Mouse (Mus musculus): ENCODE results near the gene Vps13d.

Gene Vps13d

DNA sequence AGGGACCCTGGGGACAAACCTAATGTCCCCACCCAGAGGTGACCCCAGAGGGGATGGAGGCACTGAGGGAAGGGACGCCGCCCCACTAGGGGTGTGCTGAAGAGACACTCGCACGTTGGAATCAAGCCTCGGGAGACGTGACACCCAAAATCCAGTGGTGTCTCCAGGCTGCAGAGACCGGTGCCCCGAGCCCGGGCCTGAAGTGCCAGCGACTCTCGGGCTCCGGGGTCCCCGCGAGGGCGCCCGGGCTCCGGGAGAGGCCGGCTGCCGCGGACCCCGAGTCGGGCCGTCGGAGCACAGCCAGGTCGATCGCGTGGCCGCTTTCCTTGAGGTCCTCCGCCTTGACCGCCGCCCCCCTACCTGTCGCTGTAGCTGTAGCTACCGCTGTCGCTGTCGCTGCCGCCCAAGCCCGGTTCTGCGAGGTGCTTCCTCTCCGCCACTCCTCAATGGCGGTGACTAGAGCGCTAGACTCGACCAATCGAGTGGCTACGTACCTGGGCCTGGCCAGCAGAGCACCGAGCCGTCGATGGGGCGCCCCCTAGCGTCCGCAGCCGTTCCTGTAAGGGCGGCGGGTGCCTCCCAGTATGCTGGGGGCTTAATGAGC lies at the start of gene Vps13d:
Vps13d (minus strand) TSS at position 447 of the 604 bp plus-strand sequence.
- peak; percentile 84 for DNase-seq

DNA sequence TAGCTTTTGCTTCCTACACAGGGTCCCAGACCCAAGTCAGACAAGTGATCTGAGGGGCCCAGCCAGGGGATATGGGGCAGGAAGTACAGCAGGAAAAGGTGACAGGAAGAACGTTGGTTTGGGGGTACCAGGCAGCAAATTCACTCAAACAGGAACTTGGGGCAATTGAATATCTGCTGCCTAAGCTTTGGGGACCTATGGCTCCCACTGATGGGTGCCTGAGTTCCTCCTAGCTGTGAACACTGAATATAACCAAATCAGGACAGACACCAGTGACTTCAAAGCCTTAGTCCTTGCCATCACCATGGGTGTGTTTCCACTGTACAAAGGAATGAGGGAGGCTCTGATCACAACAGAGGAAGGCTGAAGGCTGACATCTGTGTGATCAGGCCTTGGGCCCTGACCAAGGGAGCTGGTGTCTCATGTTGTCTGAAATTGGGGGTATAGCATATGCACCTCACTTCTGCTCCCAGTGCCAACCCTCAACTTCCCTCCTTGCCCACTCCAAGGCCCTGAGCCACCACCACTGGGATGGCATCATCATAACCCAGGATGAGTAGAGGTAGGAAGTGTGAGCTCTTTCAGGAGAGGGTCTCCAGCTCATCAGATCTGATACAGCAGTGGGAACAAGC lies 48.0 kb upstream of the Vps13d start:
- no peak for DNase-seq

DNA sequence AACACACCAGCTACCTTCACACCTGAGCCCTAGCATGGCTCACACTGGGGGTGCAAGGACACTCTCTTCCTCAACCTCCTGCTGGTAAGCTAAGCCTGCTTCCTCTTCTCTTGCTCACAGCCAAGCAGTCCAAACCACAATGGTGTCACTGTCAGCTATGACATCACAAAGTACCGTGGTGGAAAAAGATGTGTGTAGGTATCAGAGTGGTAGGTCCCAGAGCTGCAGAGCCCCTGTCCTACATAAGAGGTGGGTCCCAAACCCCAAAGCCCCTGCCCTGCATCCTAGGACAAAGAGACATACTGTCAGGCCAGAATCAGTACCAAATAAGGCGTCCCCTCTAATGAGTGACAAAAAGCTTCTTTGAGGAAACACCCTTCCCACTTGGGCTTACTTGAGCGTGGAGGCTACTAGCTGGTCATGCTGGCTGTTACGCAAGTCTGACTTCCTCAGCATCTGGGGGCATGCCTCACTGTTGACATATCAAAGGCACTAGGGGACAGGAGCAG lies 46.0 kb upstream of the Vps13d start:
- peak in 1 of 2 experiments; percentile 49 for DNase-seq

DNA sequence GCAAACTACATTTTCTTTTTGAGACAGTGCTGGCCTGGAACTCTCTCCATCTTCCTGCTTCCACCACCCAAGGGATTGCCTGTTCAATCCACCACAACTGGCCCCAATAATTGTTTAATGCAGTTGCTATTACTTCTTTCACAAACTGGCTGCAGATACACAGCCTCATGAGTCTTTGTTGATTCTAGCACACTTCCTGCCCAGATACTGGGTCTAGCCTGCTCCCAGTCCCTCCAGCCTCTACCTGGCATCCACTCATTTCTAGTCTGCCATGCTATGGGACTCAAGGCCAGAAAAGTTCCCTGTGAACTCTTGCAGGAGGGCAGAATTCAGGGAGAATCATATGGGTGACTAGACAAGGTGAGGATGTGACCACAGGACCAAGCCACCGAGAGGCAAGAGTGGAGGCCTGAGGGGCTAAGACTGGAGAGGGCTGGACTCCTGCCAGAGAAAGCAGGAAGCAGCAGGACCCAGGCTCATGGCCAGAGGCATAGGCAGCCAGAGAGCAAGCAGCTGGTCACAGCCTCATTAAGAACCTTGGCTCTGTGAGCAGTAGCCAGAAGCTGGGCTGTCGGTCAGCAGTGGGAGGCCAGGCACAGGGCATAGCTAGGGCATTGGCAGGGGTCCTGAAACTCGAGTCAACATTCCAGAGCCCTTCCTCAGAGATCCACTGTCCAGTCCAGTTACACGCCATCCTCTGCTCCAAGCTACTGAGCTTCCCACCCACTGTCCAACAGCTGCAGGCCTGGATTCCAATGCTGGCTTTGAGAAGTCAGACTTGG lies 44.4 kb upstream of the Vps13d start:
- DNase-seq, result no peak

DNA sequence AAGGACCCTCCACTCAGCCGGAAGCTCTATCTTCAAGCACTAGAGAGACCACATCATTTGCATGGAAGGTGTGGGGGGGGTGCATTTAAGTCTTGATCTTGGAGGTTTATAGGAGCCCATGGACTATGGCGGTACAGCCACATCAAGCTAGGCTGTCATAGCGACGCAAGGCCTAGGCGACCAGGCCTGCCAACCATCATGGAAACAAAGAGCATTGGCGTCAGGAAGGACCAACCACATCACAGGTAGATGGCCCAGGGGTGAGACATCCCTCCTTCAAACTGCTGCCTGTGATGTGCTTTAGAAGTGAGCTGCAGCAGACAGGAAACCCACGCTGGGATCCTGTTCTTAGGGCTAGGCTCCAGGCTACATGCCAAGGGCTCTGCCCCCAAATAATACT lies 41.2 kb upstream of the Vps13d start:
- DNase-seq, result peak in 1 of 2 experiments; percentile 49

DNA sequence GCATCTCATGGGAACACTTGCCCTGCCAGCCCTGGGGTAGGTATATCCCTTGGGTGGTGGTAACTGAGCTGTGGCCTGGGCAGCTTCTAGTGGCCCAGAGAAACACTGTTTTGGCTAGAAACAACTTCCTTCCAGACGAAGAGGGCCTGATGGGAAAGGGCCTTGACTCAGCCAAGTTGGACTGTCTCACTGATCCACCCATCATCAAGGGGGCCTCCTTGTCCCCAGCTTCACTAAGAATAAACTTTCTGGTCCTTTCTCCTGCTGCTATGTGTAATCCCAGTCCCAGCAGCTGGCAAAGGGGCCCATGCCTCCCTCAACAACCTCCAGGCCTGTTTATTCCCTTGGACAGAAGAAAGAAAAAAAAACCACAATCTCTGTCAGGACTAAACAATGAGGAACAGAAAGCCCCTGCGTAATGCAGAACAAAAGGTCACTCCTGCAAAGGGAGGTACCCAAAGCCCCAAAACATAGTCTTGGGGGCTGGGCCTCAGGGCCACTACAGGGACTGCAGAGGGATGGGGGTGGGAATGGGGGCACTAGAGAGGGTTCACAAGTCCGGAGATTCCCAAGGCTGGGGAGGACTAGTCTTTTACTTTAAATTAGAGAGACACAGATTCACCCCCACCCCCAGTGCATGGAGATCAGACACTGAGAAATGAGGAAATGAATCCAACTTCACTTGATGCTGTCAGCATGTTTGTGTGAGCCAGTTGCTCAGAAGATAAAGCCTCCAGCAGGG lies 38.9 kb upstream of the Vps13d start:
- DNase-seq, result no peak

DNA sequence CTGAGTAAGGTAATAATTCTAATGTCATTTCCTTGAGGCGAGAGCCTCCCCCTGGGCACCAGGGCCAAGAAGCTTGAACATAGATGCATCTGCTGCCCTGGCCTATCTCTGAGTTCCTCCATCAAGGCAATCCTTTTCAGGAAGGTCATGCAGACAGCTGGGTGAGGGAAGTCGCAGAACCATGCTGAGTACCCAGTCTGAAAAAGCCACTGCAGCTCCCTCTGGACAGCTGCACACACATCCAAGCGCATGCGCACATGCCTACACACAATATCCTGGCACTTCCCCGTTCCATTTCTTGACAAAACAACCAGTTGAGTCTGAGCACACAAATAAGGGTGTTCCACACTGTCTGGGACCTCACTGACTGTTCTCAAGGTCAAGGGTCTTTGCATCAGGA lies 36.9 kb upstream of the Vps13d start:
- DNase-seq, result no peak

DNA sequence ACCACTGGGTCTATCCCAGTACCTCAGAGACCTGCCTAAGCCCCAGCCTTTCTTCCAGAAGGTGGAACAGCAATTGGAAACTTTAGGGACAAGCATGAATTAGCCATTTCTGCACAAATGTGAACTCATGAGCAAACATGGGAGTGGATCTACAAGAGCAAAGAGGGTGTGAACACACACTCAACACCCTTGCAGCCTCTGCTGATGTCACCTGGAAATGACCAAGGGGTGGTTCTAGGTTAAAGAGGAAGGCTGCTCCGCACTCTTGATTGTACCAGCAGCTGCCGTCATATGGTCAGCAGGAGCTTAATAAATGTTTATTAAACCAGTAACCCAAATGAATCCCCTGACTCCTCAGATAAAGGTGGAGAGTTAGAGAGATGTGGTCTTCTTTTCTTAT lies 35.8 kb upstream of the Vps13d start:
- no peak for DNase-seq

DNA sequence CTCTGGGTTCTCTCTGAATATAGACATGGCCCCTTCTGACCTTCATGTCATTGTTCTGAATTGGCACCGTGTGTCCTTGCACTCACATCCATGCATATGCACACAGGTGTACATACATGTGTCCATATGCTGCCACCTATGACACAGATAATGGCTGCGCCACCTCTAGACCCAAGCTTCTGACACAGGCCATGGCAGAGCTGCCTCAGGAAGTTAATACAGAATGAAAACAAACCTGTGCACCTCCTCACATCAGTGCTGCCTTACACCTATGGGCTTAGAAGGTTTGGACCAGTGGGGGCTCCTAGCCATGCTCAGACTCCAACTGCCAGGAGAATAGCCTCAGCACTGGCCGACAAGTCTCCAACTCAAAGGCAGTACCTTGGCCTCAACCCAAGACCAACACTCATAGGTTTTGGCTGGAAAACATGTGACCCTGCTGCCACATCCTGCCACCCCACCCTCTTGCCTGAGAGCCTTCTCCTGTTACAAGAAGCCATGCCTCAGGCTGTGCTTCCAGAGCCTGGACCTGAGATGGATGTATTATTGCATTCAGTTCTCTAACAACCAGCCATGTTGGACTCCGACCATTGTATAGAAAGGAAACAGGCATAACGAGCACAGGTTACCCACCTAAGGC lies 34.8 kb upstream of the Vps13d start:
- DNase-seq, result no peak

DNA sequence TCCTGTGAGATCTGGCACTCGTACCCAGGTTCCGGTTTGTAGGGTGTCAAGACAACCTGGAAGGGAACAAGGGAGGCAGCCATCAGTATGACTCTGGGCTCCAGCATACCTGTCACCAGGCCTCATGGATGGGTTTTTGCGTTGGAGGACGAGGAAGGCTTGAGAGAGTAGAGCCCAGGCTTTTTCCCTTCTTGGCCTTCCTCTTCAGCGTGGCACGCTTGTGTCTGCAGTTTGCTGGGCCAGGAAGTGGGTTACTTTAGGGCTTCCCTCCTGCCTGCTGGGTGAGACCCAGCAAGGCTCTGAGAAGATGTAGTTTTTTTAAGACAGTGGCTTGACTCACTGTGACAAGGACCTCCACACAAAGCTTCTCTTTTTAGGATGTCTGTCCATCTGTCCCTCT lies 34.2 kb upstream of the Vps13d start:
- peak in 1 of 2 experiments; percentile 62 for DNase-seq

DNA sequence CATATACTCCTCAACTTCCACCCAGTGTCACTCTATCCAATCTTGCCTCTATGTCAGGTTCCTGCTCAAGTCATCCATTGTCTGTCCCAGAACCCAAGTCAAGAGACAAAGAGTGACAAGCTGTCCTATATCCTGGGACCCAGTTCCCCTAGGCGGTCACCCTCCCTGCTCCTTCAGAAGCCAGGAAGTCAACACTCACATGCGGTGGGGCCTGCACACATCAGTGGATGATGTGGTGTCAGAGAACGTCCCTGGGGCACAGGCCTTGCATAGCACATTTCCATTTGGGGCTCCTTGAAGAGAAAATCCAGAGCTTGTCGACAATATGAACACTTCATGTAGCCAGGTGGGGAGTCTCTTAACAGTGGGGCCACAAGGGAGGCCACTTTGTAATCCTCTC lies 29.8 kb upstream of the Vps13d start:
- DNase-seq, result no peak

DNA sequence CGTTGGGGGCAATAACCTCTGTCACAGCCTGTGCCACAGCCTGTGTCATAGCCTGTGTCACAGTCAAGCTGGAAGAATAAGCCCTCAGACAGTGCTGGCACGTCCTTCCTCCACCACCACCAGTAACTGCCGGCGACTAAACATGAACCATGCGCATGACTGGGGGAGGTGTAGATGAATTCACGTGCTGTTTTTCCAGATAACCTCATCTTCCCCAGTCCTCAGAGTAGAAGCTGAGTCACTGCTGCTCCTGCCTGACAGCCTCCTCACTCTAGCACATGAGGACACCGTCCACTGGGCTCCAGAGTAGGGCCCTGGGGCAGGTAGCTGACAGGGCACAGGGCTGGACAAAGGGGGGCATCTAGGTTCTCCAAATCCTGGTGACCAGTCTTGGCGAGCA lies 27.3 kb upstream of the Vps13d start:
- no peak for DNase-seq

DNA sequence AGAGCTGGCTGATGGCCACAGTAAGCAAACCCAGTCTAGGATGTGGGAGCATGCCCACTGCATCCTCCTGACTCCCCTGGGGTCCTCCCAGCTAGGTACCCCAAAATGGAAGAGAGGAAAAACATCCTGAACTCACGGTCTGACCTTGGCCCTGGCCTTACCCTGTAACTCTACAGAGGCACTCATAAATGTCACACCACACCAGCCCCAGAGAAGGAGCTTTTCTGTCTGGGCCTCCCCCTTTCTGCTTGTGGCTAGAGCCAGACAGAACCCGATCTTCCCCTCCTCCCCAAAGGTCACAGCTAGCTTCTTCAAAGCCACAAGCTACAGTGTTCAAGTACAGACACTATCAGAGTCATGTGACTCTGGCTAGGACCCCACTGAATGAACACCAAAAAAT lies 26.6 kb upstream of the Vps13d start:
- no peak for DNase-seq

DNA sequence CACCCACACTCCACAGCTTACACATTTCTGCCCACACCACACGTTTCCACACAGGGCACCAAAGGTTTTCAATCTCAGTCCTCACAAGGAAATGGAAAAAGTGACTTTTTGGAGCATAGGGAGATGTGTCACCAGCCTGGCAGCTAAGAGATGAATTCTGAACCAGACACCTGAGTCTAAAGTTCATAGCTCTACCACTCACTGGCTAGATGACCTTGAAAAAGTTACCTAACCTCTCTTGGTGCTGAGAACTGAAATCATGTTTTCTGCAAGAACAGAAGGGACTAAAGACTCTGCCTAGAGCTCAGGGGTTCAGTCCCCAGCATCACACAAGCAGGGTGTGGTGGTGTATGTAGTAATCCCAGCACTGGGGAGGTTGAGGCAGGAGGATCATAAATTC lies 25.2 kb upstream of the Vps13d start:
- no peak for DNase-seq

DNA sequence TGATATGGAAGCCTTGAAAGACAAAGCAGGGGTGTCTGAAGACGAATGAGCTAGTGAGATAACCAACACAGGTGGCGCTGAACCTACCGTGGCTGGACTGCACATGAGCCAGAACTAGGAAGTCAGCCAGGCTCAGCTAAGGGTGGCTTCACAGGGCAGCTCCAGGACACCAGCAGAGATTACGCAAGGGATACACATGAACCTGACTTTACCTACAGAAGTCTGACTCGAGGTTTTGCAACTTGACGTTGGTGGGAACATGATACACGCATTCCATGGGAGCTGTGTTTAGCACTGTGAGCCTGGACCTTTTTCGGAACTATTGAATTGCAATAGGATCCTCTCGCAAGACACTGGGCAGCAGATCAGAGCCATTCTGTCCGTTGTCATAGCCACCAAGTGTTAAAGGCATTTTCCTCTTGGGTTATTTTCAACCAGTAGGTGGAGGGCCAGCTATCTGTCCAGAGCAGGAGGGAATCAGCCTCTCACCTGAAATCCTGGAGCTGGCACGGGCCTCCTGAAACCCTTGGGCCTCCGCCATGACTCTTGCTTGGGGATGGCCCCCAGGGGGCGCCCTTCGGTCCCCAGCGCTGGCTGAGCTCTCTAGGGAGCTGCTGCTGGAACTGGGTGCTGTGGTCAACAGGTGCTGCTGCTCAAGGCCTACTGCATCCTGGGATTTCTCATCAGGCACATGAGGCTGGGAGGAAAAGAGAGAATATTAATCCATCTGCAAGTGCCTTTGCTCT lies 24.6 kb upstream of the Vps13d start:
- DNase-seq, result no peak

DNA sequence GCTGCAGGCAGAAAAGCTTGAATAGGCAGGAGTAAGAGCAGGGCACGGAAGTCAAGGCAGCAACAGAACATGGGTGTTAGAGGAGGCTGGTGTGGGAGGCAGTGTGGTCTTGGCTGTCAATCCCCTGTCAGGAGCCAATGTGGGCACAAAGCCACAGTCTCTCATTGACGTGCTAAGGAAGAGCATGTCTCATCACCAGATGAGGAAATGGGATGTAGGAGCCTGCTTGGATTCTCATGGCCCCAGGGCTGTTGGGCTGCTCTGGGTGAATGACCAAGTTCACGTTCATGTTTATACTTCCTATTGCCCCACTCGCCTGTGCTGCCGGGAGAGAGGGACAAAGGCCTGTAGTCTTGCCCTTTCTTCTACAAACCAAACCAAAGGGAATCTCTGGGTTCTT lies 23.0 kb upstream of the Vps13d start:
- DNase-seq, result no peak

DNA sequence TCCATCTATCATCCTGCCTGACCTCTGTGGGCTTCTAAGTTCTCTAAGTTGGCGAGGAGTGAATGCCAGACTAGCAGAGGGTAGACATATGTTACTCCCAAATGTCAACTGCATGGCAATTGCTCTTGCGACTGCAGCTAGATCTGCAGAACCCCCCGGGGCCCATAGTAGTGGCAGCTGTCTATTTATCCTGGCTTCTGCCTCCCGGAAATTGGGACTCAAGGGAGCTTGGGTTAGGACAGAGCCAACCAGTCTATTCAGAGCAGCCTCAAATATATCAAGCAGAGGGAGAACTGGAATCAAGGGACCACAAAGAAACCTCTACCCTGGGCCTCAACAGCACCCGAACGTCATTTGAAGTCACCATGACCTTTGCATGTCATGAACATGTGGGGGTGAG lies 22.2 kb upstream of the Vps13d start:
- no peak for DNase-seq

DNA sequence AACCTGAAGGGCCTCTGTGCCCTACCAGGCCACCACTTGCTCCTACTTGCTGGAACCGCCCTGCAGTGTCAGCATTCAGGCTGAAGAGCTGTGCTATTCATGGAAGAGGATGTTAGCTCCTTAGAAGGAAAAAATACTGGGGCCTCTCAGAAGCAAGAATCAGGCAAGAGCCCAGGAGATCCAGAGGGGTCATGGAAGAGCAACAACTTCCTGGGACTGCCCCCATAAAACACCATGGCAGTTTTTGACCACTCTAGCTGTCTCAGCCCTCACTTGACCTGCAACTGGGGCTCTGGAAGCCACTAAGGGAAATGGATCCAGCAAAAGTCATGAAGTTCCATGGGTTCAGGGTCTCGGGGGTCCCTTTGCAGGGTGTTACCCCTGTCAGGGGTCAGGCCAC lies 20.6 kb upstream of the Vps13d start:
- DNase-seq, result no peak

DNA sequence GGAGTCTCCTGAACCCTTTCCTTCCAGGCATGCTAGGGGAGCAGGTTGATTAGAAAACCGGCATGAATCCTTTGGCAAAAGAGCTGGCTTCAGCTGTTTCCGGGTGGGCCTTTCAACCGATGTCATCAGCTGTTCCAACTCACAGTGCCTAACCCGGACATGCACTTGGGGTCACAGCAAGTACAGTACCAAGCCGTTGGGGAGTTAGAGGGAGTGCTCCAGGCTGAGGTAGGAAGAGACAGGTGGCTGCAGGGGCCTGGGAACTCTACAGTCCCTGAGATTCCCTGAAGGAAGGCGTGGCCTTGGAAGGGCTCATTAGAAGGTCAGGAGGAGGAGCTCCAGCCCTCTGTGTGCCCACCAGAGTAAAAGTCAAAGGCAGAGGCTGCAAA lies 20.0 kb upstream of the Vps13d start:
- no peak for DNase-seq

DNA sequence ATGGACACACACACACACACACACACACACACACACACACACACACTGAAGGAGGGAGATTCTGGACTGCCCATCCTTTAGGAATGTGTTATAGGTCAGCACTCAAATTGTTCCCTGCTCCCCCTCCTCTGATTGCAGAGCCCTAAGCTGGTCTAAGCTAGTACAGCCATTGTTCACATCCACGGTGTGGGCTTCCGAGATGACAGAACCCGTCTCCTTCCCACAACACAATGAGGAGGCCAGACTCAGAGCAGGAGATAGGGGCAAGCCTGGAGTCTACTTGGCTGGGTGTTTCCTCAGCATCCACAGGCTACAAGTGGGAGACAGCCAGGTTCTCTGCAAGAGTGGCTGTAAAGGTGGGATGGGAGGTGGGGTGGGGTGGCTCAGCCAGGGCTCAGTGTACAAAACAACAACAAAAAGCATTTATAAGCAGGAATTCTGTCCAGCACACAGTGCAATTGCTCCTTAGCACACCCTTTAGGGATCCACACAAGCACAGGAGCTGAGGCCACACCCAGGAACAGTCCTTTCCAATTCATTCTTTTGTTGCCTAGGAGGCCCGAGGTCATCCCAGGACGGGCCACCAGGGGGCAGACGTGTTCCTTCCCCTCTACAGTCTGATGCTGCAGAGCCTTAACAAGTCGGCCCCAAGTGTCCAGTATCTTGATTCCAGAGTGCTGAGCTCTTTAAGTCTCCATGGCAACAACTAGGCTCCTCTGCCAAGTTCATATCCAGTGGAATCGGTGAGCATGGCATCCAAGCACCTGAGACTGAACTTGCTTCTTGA lies 19.4 kb upstream of the Vps13d start:
- DNase-seq, result peak; percentile 70 to 77

DNA sequence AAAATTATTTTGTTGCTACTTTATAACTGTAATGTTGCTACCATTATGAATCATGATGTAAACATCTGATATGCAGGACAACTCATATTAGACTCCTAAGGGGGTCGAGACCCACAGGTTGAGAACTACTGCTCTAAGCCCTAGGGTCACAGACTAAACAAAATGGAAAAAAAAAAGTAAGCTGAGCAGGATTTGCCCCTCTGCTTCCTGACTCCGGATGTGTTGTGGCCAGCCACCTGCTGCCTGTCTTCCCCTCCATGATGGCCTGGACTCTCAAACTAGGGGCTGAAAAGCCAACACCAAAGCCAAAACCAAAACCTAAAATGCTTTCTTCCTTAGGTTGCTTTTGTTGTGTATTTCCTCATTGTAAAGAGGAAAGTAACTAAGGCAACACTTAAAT lies 16.3 kb upstream of the Vps13d start:
- DNase-seq, result peak in 1 of 2 experiments; percentile 58

Data from thymus, adult 18-20 months (tissue).